Mouse (Mus musculus) liver, postnatal 0 days (tissue): ENCODE data around the gene Nphp1.

ENCODE experiments used
- CTCF ChIP-seq: sonication (generic); IDR thresholded peaks from 2 replicates; pipeline ENCODE4 v1.5.1; 2016; ENCODE audit warnings: antibody characterized with exemption, low read depth
- EP300 ChIP-seq: IDR thresholded peaks from 2 replicates; pipeline ENCODE4 v1.6.1; 2016; ENCODE audit warnings: antibody characterized with exemption, low read depth, mild to moderate bottlenecking

DNA sequence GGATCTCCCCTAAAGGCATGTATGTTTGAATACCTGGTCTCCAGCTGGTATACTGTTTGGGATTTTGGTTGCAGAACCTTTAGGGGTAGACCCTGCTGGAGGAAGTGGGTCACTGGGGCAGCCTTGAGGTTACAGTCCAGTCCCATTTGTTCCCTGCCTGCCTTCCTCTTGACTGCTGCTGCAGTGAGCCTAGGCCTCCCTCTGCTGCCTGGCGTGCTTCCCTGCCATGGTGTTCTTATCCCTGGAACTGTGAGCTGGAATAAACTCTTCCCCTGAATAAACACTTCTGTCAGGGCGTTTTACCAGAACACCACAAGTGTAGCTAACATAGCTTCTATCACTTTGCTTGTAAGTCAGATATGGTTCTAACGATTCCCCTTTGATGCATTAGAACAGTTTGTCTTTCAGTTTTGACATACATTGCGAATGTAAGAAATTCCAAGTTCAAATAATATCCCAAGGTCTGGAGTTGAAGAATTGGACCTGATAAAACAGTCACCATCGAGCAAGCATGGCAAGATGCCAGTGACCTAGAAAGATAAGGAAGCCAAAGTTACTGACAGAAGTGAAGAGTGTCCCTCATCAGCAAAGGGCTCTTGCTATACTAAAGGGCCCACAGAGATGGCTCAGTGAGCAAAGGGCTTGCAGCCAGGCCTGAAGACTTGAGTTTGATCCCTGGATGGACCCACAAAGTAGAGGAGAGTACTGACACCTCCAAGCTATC, 29.4 kb downstream of the Nphp1 start:
- TF ChIP-seq CTCF: no peak
- no peak for TF ChIP-seq EP300
